Mouse (Mus musculus) megakaryocyte-erythroid progenitor cell, adult 5-6 weeks (primary cell): ENCODE data around the gene Homer2. TPM values are rescaled to one million over a fixed set of nuclear protein-coding genes. Genes with fewer than 3 reads are reported as not detected.
A peak's percentile ranks its signal among the peaks of the same experiment; 100 is the strongest.

Experiments
- ATAC-seq: replicated peaks from 2 replicates; pipeline ENCODE4 v1.8.0; 2016; ENCODE audit warnings: mild to moderate bottlenecking, inconsistent platforms; ENCODE audit not compliant: severe bottlenecking, poor library complexity, low FRiP score, low TSS enrichment
- total RNA-seq, 2 experiments: library from RNA; stranded (forward) in 1 of 2; stranded (reverse) in 1 of 2; fragments of 200-1000, 215-1000 nt in 1 of 2; fragments of >200 nt in 1 of 2; fragmentation: Nextera tagmentation in 1 of 2; gene quantifications; 2 replicates each; pipeline ENCODE4 v1.2.3; 2014 to 2017

Gene Homer2
- total RNA-seq, 2 experiments from 2014 or later: 0.33 to 3.4 TPM

GRCm38 (mm10) chr7:81604991-81605390 lies 102.3 kb downstream of the Homer2 start:
- ATAC-seq: no peak

GRCm38 (mm10) chr7:81599379-81600280 lies 107.7 kb downstream of the Homer2 start:
- ATAC-seq: no peak

GRCm38 (mm10) chr7:81597660-81598059 lies 109.7 kb downstream of the Homer2 start:
- no peak for ATAC-seq

- ATAC-seq: no peak
Observed at GRCm38 (mm10) chr7:81596086-81596485, 111.2 kb downstream of the Homer2 start.

- no peak for ATAC-seq
Observed at GRCm38 (mm10) chr7:81595056-81595455, 112.3 kb downstream of the Homer2 start.

- ATAC-seq: no peak
Observed at GRCm38 (mm10) chr7:81593387-81593786, 113.9 kb downstream of the Homer2 start.

- no peak for ATAC-seq
Observed at GRCm38 (mm10) chr7:81592686-81593085, 114.6 kb downstream of the Homer2 start.

GRCm38 (mm10) chr7:81587238-81587637 lies 120.1 kb downstream of the Homer2 start:
- ATAC-seq: no peak

- ATAC-seq: no peak
Observed at GRCm38 (mm10) chr7:81585326-81585725, 122.0 kb downstream of the Homer2 start.

GRCm38 (mm10) chr7:81583512-81583911 lies 123.8 kb downstream of the Homer2 start:
- ATAC-seq: no peak

- no peak for ATAC-seq
Observed at GRCm38 (mm10) chr7:81579312-81579711, 128.0 kb downstream of the Homer2 start.

GRCm38 (mm10) chr7:81578413-81578812 lies 128.9 kb downstream of the Homer2 start:
- ATAC-seq: no peak

GRCm38 (mm10) chr7:81577872-81578271 lies 129.5 kb downstream of the Homer2 start:
- no peak for ATAC-seq

GRCm38 (mm10) chr7:81575606-81576005 lies 131.7 kb downstream of the Homer2 start:
- no peak for ATAC-seq

GRCm38 (mm10) chr7:81573821-81574220 lies 133.5 kb downstream of the Homer2 start:
- ATAC-seq: no peak

- peak; percentile 58 for ATAC-seq
Observed at GRCm38 (mm10) chr7:81573397-81573796, 133.9 kb downstream of the Homer2 start.

GRCm38 (mm10) chr7:81572610-81573268 lies 134.6 kb downstream of the Homer2 start:
- ATAC-seq: no peak

- ATAC-seq: no peak
Observed at GRCm38 (mm10) chr7:81571941-81572441, 135.3 kb downstream of the Homer2 start.

- ATAC-seq: peak; percentile 97
Observed at GRCm38 (mm10) chr7:81571108-81571940, 136.0 kb downstream of the Homer2 start, which contains the start of gene Whamm. Gene Whamm (plus strand): TSS chr7:81571266.

- peak; percentile 35 for ATAC-seq
Observed at GRCm38 (mm10) chr7:81570752-81571107, 136.6 kb downstream of the Homer2 start.
